Mouse (Mus musculus) forebrain, postnatal 0 days (tissue): ENCODE measurements around the gene Ruvbl2. TPM values are rescaled to one million over a fixed set of nuclear protein-coding genes. Genes with fewer than 3 reads are reported as not detected.
"Not testable (repeated sequence)": the region's sequence is repeated elsewhere in the genome, so short reads cannot be mapped to it uniquely, and the experiment has no call there.

Experiments used
- ATAC-seq: fragments of 200-750 bp; cut with Nextera tagmentation; 2 replicates; pipeline ENCODE4 v1.8.0; 2017; ENCODE audit warnings: mild to moderate bottlenecking, moderate library complexity
- DNase-seq: peaks from one replicate; pipeline ENCODE4 v3.0.0-alpha.2; 2015
- H3K27ac ChIP-seq: fragments of 300-500 bp; sonication (generic); 2 replicates; pipeline ENCODE4 v1.5.1; 2014; ENCODE audit warnings: low read depth, mild to moderate bottlenecking, antibody characterized with exemption, low read length, moderate library complexity, mixed read lengths
- H3K27me3 ChIP-seq: fragments of 300-500 bp; sonication (generic); 2 replicates; pipeline ENCODE4 v1.6.1; 2014; ENCODE audit warnings: mild to moderate bottlenecking, low read length, mixed read lengths; ENCODE audit not compliant: insufficient read depth
- H3K36me3 ChIP-seq: fragments of 300-500 bp; sonication (generic); 2 replicates; pipeline ENCODE4 v1.6.1; 2014; ENCODE audit warnings: mild to moderate bottlenecking, moderate library complexity; ENCODE audit not compliant: insufficient read depth
- H3K4me1 ChIP-seq: fragments of 300-500 bp; sonication (generic); 2 replicates; pipeline ENCODE4 v1.6.1; 2014; ENCODE audit warnings: antibody characterized with exemption; ENCODE audit not compliant: insufficient read depth
- H3K4me2 ChIP-seq: fragments of 300-500 bp; sonication (generic); 2 replicates; pipeline ENCODE4 v1.6.1; 2014; ENCODE audit warnings: low read depth, mild to moderate bottlenecking, moderate library complexity
- H3K4me3 ChIP-seq: fragments of 300-500 bp; sonication (generic); 2 replicates; pipeline ENCODE4 v1.5.1; 2014; ENCODE audit warnings: low read depth, low read length, mixed read lengths
- H3K9ac ChIP-seq: fragments of 300-500 bp; sonication (generic); 2 replicates; pipeline ENCODE4 v1.6.1; 2014; ENCODE audit warnings: mild to moderate bottlenecking
- H3K9me3 ChIP-seq: fragments of 300-500 bp; sonication (generic); 2 replicates; pipeline ENCODE4 v1.6.1; 2016; ENCODE audit warnings: low read length
- CTCF ChIP-seq: sonication (generic); IDR thresholded peaks from 2 replicates; pipeline ENCODE4 v1.5.1; 2016; ENCODE audit warnings: antibody characterized with exemption, control low read depth, low read depth
- WGBS: fragments of 180-500 bp; shearing (Covaris S2); extraction: QIAGEN DNeasy Blood & Tissue Kit; methylation state at CpG from one replicate; pipeline ENCODE4 v1.1.7; 2014; 5-methylcytosine and 5-hydroxymethylcytosine counted together
- microRNA-seq, 2 experiments: library from miRNA; unstranded; fragments of <30 nt; microRNA quantifications; one replicate each; pipeline ENCODE4; 2016
- polyA plus RNA-seq: library from polyadenylated mRNA; unstranded; fragments of >200 nt; fragmentation: Nextera tagmentation; extraction: Ambion mirVana; gene quantifications from 2 replicates; pipeline ENCODE4 v1.2.1, GENCODE M21; 2015
- total RNA-seq: library from RNA; depleted of rRNA; stranded (reverse); fragments of >200 nt; gene quantifications from 2 replicates; pipeline ENCODE4 v1.2.3, GENCODE M21; 2014; rRNA removed

Gene Ruvbl2
- total and polyA plus RNA-seq, 2 experiments from 2014 or later: 98.3 to 149 TPM

- H3K9me3 ChIP-seq, H3K9ac ChIP-seq, H3K27me3 ChIP-seq, DNase-seq: not testable (repeated sequence)
- H3K36me3 ChIP-seq: peaks cover 11% of the 10 kb centered on the region
- H3K27ac ChIP-seq: peak overlapping the region; percentile 81
- peak; percentile 41 for TF ChIP-seq CTCF
- peak overlapping the region; percentile 90 for H3K4me3 ChIP-seq
- ATAC-seq: peak; percentile 59
- 3% methylated on average over 3 of the region's 3 CpGs for WGBS
- peak overlapping the region; percentile 55 for H3K4me2 ChIP-seq
- H3K4me1 ChIP-seq: peaks cover 14% of the 10 kb centered on the region
These were observed 41.5 kb downstream of the Ruvbl2 start for GRCm38 (mm10) chr7:45396337-45396775.

- TF ChIP-seq CTCF: no peak
- no peaks in the 10 kb centered on the region for H3K9me3 ChIP-seq
- DNase-seq: peak; percentile 100
- 2% methylated on average over 60 of the region's 60 CpGs for WGBS
- H3K4me3 ChIP-seq: peak within 1 kb of the TSS; percentile 90
- peak within 1 kb of the TSS; percentile 85 for H3K4me2 ChIP-seq
- H3K27ac ChIP-seq: peak within 1 kb of the TSS; percentile 99
- peak; percentile 97 for ATAC-seq
- peaks cover 14% of the 10 kb centered on the region for H3K4me1 ChIP-seq
- no peaks in the 10 kb centered on the region for H3K27me3 ChIP-seq
- peaks cover 15% of the 10 kb centered on the region for H3K36me3 ChIP-seq
- peak within 1 kb of the TSS; percentile 80 for H3K9ac ChIP-seq
These were observed 42.1 kb downstream of the Ruvbl2 start, which contains the start of gene Snrnp70 for GRCm38 (mm10) chr7:45395578-45396336. TSS of gene Snrnp70 (minus strand) at chr7:45395742.

GRCm38 (mm10) chr7:45395129-45395541, 42.8 kb downstream of the Ruvbl2 start:
- Histone ChIP-seq H3K27ac (peak overlapping the region; percentile 99), H3K9ac (peak overlapping the region; percentile 80), H3K4me3 (peak overlapping the region; percentile 90), H3K9me3 (no peaks in the 10 kb centered on the region), H3K36me3 (peaks cover 21% of the 10 kb centered on the region), H3K4me2 (peak overlapping the region; percentile 85), H3K27me3 (no peaks in the 10 kb centered on the region), H3K4me1 (peaks cover 14% of the 10 kb centered on the region)
- 0% methylated on average over 19 of the region's 20 CpGs for WGBS
- no peak for TF ChIP-seq CTCF
- no peak for DNase-seq
- peak; percentile 67 for ATAC-seq

- H3K4me1 ChIP-seq: no peaks in the 10 kb centered on the region
- H3K36me3 ChIP-seq: peaks cover 96% of the 10 kb centered on the region
- peak; percentile 34 for TF ChIP-seq CTCF
- no peak for DNase-seq
- H3K4me2 ChIP-seq: no peak overlapping the region
- WGBS: 93% methylated on average over 3 of the region's 3 CpGs
- no peak overlapping the region for H3K9ac ChIP-seq
- no peak overlapping the region for H3K27ac ChIP-seq
- H3K27me3 ChIP-seq: no peaks in the 10 kb centered on the region
- ATAC-seq: no peak
- H3K9me3 ChIP-seq: no peaks in the 10 kb centered on the region
- no peak overlapping the region for H3K4me3 ChIP-seq
These were observed 51.8 kb downstream of the Ruvbl2 start for GRCm38 (mm10) chr7:45386077-45386476.

GRCm38 (mm10) chr7:45376057-45376456, 61.8 kb downstream of the Ruvbl2 start:
- DNase-seq (no peak), ATAC-seq (0 out of 2 replicates have a peak, but pooled peaks have one; percentile 9)

GRCm38 (mm10) chr7:45374620-45375019, 63.3 kb downstream of the Ruvbl2 start:
- Histone ChIP-seq H3K4me3 (no peak overlapping the region), H3K9me3 (no peaks in the 10 kb centered on the region), H3K9ac (no peak overlapping the region), H3K27ac (no peak overlapping the region), H3K4me2 (no peak overlapping the region), H3K27me3 (no peaks in the 10 kb centered on the region), H3K36me3 (peaks cover 62% of the 10 kb centered on the region), H3K4me1 (no peaks in the 10 kb centered on the region)
- DNase-seq: no peak
- ATAC-seq: no peak
- TF ChIP-seq CTCF: no peak
- 92% methylated on average over 8 of the region's 8 CpGs for WGBS

More at GRCm38 (mm10) chr7:45376057-45376456, 61.8 kb downstream of the Ruvbl2 start:
- no peaks in the 10 kb centered on the region for H3K9me3 ChIP-seq
- H3K4me3 ChIP-seq: no peak overlapping the region
- WGBS: 62% methylated on average over 1 of the region's 1 CpGs
- H3K4me2 ChIP-seq: no peak overlapping the region
- H3K36me3 ChIP-seq: peaks cover 76% of the 10 kb centered on the region
- no peak overlapping the region for H3K9ac ChIP-seq
- H3K27me3 ChIP-seq: no peaks in the 10 kb centered on the region
- no peak overlapping the region for H3K27ac ChIP-seq
- H3K4me1 ChIP-seq: no peaks in the 10 kb centered on the region
- no peak for TF ChIP-seq CTCF

GRCm38 (mm10) chr7:45372371-45372770, 65.5 kb downstream of the Ruvbl2 start:
- no peak for TF ChIP-seq CTCF
- Histone ChIP-seq H3K9me3 (no peaks in the 10 kb centered on the region), H3K9ac (no peak overlapping the region), H3K4me1 (peaks cover 7% of the 10 kb centered on the region), H3K4me3 (no peak overlapping the region), H3K27me3 (no peaks in the 10 kb centered on the region), H3K27ac (no peak overlapping the region), H3K4me2 (no peak overlapping the region), H3K36me3 (peaks cover 41% of the 10 kb centered on the region)
- 84% methylated on average over 5 of the region's 5 CpGs for WGBS
- DNase-seq (no peak), ATAC-seq (no peak)

Small RNA genes lying within 50 kb of the gene (microRNA-seq; reads per million reads assigned to microRNA genes)
- gene Gm22133: 0 to 0.37 reads per million in 2 experiments

Other genes starting within 250 kb of the Ruvbl2 start
Only the 30 nearest of the 32 such genes appear.
- gene Dkkl1, start 225.9 kb downstream of the Ruvbl2 start, total RNA-seq: 8.4 and 9.1 TPM in 2 replicates
- gene Dkkl1, start 225.9 kb downstream of the Ruvbl2 start, polyA plus RNA-seq: 8.9 and 12.1 TPM in 2 replicates
- gene Tead2, start 222.3 kb downstream of the Ruvbl2 start, total RNA-seq: 30.6 and 40.6 TPM in 2 replicates
- 18.4 and 22.5 TPM in 2 replicates for gene Tead2, start 222.3 kb downstream of the Ruvbl2 start, polyA plus RNA-seq
- gene Cd37, start 199.0 kb downstream of the Ruvbl2 start, total RNA-seq: 0.46 and 0.62 TPM in 2 replicates
- 2.0 and 2.5 TPM in 2 replicates for gene Cd37, start 199.0 kb downstream of the Ruvbl2 start, polyA plus RNA-seq
- gene Slc6a16, start 197.0 kb downstream of the Ruvbl2 start, total RNA-seq: 0.24 TPM in 1 of 2 replicates, not detected in the other
- gene Slc6a16, start 197.0 kb downstream of the Ruvbl2 start, polyA plus RNA-seq: 0.74 and 1.7 TPM in 2 replicates
- gene Slc6a21, start 160.6 kb downstream of the Ruvbl2 start, total RNA-seq: not detected in 2 replicates
- gene Slc6a21, start 160.6 kb downstream of the Ruvbl2 start, polyA plus RNA-seq: not detected in 2 replicates
- gene Trpm4, start 104.3 kb downstream of the Ruvbl2 start, total RNA-seq: 17.1 and 17.5 TPM in 2 replicates
- gene Trpm4, start 104.3 kb downstream of the Ruvbl2 start, polyA plus RNA-seq: 8.9 and 9.4 TPM in 2 replicates
- 0.46 and 0.52 TPM in 2 replicates for gene Hrc, start 102.8 kb downstream of the Ruvbl2 start, total RNA-seq
- not detected in 2 replicates for gene Hrc, start 102.8 kb downstream of the Ruvbl2 start, polyA plus RNA-seq
- 76.5 and 81.0 TPM in 2 replicates for gene Ppfia3, start 71.1 kb downstream of the Ruvbl2 start, total RNA-seq
- gene Ppfia3, start 71.1 kb downstream of the Ruvbl2 start, polyA plus RNA-seq: 21.7 and 26.0 TPM in 2 replicates
- 32.2 and 47.3 TPM in 2 replicates for gene Lin7b, start 67.5 kb downstream of the Ruvbl2 start, total RNA-seq
- 36.8 and 39.8 TPM in 2 replicates for gene Lin7b, start 67.5 kb downstream of the Ruvbl2 start, polyA plus RNA-seq
- 247 and 310 TPM in 2 replicates for gene Snrnp70, start 42.4 kb downstream of the Ruvbl2 start, total RNA-seq
- gene Snrnp70, start 42.4 kb downstream of the Ruvbl2 start, polyA plus RNA-seq: 116 and 124 TPM in 2 replicates
- gene Kcna7, start 32.4 kb downstream of the Ruvbl2 start, total RNA-seq: 0.14 TPM in 1 of 2 replicates, not detected in the other
- not detected in 2 replicates for gene Kcna7, start 32.4 kb downstream of the Ruvbl2 start, polyA plus RNA-seq
- 0.24 TPM in 1 of 2 replicates, not detected in the other for gene Ntf5, start 24.4 kb downstream of the Ruvbl2 start, total RNA-seq
- gene Ntf5, start 24.4 kb downstream of the Ruvbl2 start, polyA plus RNA-seq: 0.07 and 0.11 TPM in 2 replicates
- gene Lhb, start 17.3 kb downstream of the Ruvbl2 start, total RNA-seq: 0.43 TPM in 1 of 2 replicates, not detected in the other
- 0.36 and 1.0 TPM in 2 replicates for gene Lhb, start 17.3 kb downstream of the Ruvbl2 start, polyA plus RNA-seq
- gene Gys1, start 3.3 kb downstream of the Ruvbl2 start, total RNA-seq: 9.8 and 11.4 TPM in 2 replicates
- 8.6 and 12.3 TPM in 2 replicates for gene Gys1, start 3.3 kb downstream of the Ruvbl2 start, polyA plus RNA-seq
- 2,541 and 3,015 TPM in 2 replicates for gene Ftl1, start 21.8 kb upstream of the Ruvbl2 start, total RNA-seq
- gene Ftl1, start 21.8 kb upstream of the Ruvbl2 start, polyA plus RNA-seq: 5,542 and 6,210 TPM in 2 replicates
- gene Bax, start 28.8 kb upstream of the Ruvbl2 start, total RNA-seq: 120 and 127 TPM in 2 replicates
- gene Bax, start 28.8 kb upstream of the Ruvbl2 start, polyA plus RNA-seq: 276 and 297 TPM in 2 replicates
- gene Tulp2, start 43.8 kb upstream of the Ruvbl2 start, total RNA-seq: 0.19 and 0.46 TPM in 2 replicates
- gene Tulp2, start 43.8 kb upstream of the Ruvbl2 start, polyA plus RNA-seq: 0.07 and 0.25 TPM in 2 replicates
- not detected in 2 replicates for gene Gm45808, start 48.7 kb upstream of the Ruvbl2 start, total RNA-seq
- gene Gm45808, start 48.7 kb upstream of the Ruvbl2 start, polyA plus RNA-seq: not detected in 2 replicates
- gene Dhdh, start 50.7 kb upstream of the Ruvbl2 start, total RNA-seq: 3.5 and 4.9 TPM in 2 replicates
- gene Dhdh, start 50.7 kb upstream of the Ruvbl2 start, polyA plus RNA-seq: 1.9 and 3.6 TPM in 2 replicates
- 76.8 and 107 TPM in 2 replicates for gene Nucb1, start 72.3 kb upstream of the Ruvbl2 start, total RNA-seq
- gene Nucb1, start 72.3 kb upstream of the Ruvbl2 start, polyA plus RNA-seq: 103 and 122 TPM in 2 replicates
- 17.1 and 23.8 TPM in 2 replicates for gene Ppp1r15a, start 88.2 kb upstream of the Ruvbl2 start, total RNA-seq
- 23.9 and 26.3 TPM in 2 replicates for gene Ppp1r15a, start 88.2 kb upstream of the Ruvbl2 start, polyA plus RNA-seq
- 1.2 and 2.9 TPM in 2 replicates for gene Plekha4, start 88.2 kb upstream of the Ruvbl2 start, total RNA-seq
- gene Plekha4, start 88.2 kb upstream of the Ruvbl2 start, polyA plus RNA-seq: 1.2 and 1.8 TPM in 2 replicates
- gene Hsd17b14, start 116.8 kb upstream of the Ruvbl2 start, total RNA-seq: not detected in 2 replicates
- 0.13 and 0.63 TPM in 2 replicates for gene Hsd17b14, start 116.8 kb upstream of the Ruvbl2 start, polyA plus RNA-seq
- 13.7 and 14.2 TPM in 2 replicates for gene Bcat2, start 132.1 kb upstream of the Ruvbl2 start, total RNA-seq
- 17.7 and 20.2 TPM in 2 replicates for gene Bcat2, start 132.1 kb upstream of the Ruvbl2 start, polyA plus RNA-seq
- not detected in 2 replicates for gene Fgf21, start 177.4 kb upstream of the Ruvbl2 start, total RNA-seq
- gene Fgf21, start 177.4 kb upstream of the Ruvbl2 start, polyA plus RNA-seq: not detected in 2 replicates
- gene Fut1, start 179.2 kb upstream of the Ruvbl2 start, total RNA-seq: 0.08 and 0.29 TPM in 2 replicates
- not detected in 2 replicates for gene Fut1, start 179.2 kb upstream of the Ruvbl2 start, polyA plus RNA-seq
- gene Izumo1, start 183.7 kb upstream of the Ruvbl2 start, total RNA-seq: 0.08 and 0.14 TPM in 2 replicates
- gene Izumo1, start 183.7 kb upstream of the Ruvbl2 start, polyA plus RNA-seq: not detected in 2 replicates
- 26.5 and 37.4 TPM in 2 replicates for gene Rasip1, start 189.4 kb upstream of the Ruvbl2 start, total RNA-seq
- gene Rasip1, start 189.4 kb upstream of the Ruvbl2 start, polyA plus RNA-seq: 22.8 and 27.2 TPM in 2 replicates
- gene Mamstr, start 201.9 kb upstream of the Ruvbl2 start, total RNA-seq: 2.2 and 2.8 TPM in 2 replicates
- gene Mamstr, start 201.9 kb upstream of the Ruvbl2 start, polyA plus RNA-seq: 2.6 TPM in 2 replicates
- gene Fut2, start 228.3 kb upstream of the Ruvbl2 start, total RNA-seq: 0.15 TPM in 1 of 2 replicates, not detected in the other
- 0.06 and 0.13 TPM in 2 replicates for gene Fut2, start 228.3 kb upstream of the Ruvbl2 start, polyA plus RNA-seq